Mouse (Mus musculus) heart, adult 8-10 months (tissue): ENCODE measurements around the gene Map3k15. TPM values are rescaled to one million over a fixed set of nuclear protein-coding genes. Genes with fewer than 3 reads are reported as not detected.

Experiments used
- DNase-seq: peaks from one replicate; pipeline ENCODE4 v3.0.0; 2022; ENCODE audit warnings: low spot score
- total RNA-seq, 4 experiments: library from RNA; stranded (reverse); gene quantifications; 2 replicates each; pipeline ENCODE4 v1.2.4; 2022

The Map3k15 gene
- under 1 TPM; 0.57 to 0.90 (median 0.82) TPM for total RNA-seq

DNA sequence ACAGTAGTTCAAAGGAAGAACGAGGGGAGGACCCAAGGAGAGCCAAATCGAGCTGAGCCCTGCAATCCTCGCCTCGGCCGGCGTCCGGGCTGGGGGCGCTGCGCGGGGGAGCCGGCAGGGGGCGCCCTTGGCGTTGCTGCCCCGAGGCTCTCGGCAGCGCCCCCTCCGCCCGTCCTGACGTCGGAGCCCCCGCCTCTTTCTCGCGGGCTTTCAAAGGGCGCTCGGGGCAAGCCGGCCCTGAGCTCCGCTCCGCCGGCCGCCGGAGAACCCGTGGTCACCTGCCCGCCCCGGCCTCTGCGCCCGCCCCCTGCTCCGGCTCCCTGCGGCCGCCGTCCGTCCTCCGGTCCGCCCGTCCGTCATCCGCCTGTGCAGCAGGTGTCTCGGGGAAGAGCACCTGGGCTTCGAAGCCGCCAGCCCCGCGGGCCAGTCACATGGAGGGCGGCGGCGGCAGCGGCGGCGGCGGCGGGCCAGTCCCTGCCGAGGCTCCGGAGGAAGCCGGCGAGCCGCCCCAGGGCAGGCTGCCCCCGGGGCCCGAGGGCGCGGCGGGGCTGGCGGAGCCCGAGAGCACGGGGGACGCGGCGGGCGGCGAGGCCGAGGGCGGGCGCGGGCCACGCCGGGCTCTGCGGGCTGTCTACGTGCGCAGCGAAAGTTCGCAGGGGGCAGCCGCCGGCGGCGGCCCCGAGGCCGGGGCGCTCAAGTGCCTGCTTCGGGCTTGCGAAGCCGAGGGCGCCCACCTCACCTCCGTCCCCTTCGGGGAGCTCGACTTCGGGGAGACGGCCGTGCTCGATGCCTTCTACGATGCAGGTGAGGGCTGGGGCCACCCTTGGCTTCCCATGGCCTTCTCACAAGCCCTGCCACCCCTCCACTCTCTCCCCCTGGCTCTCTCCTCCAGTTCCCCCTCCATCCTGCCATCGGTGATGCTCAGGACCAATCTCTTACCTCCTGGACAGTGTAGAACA is at the start of gene Map3k15:
Gene Map3k15, plus strand, starts transcription at position 432 of the 959 bp plus-strand sequence.
- DNase-seq: peak; percentile 11

DNA sequence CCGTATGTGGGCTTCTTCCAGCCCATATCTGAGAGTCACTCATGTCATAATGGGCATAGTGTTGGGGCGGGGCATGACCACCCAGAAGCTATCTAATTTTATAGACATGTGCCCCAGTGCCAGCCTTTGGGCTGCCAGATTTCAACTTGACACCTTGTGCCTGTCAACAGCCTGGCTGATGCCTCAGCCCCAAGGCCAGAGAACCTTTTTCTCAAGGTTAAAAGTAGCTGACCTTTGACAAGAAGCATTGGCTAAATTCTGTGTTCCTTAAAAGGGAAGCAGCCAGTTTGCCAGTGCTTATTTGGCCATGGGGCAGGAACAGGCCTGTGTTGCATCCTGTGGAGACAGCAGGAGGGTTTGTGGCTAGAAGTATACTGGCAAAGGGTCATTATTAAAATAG is 45.7 kb upstream of the Map3k15 start:
- DNase-seq: peak; percentile 41

DNA sequence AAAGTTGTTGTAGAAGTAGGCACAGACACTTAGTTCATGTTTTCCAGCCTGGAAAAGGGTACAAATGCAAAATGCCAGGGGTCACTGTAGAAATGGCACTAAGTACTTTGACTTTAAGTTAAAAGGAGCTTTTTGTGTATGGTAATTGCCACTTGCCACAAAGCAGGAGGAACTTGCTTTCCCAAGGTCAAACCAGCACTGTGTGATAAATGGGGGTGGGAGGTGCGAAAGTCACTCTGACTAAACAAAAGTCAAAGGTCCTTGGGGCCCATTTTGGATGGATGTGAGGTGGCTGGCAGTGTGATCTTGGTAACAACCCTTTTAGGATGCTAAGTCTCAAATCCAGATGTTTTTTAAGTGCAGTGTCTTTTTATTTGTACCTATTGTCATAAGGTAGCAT is 44.6 kb upstream of the Map3k15 start:
- DNase-seq: no peak

DNA sequence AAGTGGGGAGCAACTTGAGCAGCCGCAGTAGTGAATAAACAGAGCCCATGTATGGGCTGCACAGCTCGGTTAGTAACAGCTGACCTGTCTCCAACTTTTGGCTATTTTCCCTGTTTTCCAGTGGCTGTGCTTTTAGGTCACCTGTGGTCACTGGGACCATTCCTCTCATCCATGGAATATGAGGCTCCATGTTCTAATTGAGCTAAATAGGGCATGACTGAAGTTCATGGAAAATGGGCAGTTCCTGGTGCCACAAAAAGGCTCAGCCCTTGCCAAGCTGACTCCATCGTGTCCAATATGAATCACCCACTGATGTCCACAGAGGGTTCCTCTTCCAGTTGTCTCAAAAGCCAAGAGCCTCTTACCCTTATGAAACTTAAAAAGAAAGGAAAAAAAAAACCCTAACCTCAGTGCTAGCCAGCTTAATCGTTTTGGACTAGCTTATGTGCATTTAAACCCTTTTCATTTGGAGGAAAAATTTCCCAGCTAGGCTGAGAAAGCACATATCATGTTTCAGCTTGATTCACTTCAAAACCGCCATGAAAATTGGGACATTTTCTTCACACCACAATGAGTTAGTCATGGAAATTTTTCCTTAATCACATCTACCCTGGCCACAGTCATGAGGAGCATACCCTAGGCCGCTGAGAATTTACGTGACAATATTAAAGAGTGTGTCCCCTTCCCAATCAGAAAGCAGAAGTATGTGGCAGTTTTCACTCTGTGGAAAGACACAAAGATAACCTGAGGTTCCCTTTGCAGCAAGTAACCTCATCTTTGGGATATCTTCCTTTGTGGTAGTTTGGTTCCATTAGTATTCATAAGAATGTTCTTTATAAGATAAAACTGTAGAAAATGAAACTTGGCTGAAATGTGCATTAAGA is 34.4 kb upstream of the Map3k15 start:
- DNase-seq: no peak

DNA sequence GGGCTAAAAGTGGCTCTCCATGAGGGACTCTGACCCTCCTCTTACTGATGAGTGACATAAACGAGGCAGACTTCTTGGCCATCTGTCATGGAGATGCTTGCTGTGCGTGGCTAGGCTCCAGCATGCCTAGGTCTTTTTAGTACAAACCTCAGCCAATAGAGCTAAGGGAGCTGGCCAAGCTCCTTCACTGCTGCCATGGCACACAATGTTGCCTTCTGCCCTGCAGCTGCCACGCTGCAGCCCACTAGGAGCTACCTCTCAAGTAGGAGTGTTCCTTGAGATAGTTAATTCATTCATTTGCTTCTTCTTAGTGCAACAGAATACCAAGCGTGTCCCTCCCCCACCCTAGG is 33.8 kb upstream of the Map3k15 start:
- DNase-seq: no peak

DNA sequence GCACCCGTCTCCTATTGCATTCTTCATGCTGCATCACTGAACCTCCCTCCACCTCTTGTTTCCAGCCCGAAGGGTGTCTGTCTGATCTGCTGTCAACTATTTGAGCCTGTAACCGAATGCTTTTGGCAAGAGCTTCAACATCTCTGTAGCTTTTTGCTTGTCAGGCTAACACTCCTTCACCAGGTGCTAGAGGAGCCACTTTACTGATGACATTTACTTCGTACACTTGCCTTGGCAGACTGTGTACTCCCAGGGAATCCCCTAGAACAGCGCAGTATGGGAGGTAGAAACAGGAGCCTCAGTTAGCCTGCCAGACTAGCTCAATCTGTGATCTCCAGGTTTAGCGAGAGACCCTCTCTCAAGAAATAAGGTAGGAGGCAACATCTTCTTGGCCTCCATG is 32.8 kb upstream of the Map3k15 start:
- DNase-seq: no peak

DNA sequence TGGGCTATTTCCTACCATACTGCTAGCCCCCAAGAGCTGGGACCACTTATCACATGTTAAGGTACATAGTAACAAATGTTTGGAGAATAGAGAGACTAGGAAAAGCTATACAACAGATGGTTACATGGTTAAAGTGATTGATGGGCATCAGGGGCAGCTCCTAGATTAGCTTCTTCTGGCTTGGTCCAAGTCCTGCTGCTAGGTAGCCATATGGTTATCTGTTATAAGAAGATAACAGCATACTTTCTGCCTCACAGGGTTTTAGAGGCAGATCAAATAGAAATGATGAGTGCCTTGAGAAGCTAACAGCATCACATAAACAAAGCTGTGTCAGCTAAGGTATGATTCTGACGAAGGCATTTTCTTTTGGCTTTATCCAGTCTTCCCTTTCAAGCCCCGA is 26.8 kb upstream of the Map3k15 start:
- no peak for DNase-seq

DNA sequence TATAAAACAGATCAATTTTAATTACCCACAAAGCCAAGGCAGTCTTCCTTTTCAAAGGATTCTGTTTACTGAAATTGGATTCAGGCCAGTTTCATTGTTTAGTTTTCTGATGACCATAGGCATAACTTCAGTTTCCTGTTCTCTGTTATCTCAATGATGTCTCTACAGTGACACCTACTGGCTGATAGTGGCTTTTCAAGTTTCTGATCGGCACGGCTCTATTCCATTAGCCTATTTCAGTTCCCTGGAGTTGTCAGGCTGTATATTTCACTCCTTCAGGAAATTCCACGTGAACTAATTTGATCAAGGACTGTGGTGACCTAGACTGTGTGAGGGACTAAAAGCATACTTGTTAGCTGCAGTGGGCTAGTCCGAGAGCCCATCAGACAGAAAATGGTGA is 25.0 kb upstream of the Map3k15 start:
- DNase-seq: peak; percentile 73

DNA sequence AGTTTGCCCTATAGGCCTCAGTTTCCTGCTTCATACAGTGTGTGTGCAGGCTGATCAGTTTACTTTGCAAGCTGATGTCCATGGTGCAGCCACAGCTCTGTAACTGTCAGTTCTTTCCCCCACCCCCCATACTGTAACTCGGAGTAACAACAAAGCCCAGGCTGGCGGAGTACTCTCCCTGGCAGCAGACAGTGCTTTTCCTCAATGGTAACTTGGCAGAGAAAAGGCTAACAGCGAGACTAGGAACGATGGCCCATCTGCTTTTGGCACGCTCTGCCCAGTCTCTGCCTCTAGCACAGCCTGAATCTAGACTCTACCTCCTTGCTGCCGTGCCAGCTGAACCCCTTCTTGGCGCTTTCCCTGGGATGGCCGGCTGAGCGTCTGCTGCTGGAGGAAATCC is 24.3 kb upstream of the Map3k15 start:
- DNase-seq: no peak

DNA sequence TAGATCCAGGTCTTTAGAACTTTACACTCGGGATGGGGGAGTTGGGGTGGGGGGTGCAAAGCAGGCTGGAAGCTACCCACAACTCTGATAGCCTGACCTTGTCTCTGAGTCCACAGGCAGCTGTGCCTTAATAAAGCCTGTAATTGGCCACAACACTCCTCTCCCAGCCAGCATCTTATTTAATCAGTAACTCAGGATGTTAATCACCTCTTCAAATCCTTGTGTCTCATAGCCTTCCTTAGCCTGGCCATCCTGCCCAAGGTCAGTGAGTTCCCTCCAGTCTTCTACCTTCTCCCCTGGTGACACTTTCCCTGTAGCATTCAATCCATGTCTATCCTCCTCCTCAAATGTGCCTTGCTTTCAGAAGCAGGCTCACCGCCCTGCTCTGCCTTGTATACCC is 19.2 kb upstream of the Map3k15 start:
- no peak for DNase-seq

DNA sequence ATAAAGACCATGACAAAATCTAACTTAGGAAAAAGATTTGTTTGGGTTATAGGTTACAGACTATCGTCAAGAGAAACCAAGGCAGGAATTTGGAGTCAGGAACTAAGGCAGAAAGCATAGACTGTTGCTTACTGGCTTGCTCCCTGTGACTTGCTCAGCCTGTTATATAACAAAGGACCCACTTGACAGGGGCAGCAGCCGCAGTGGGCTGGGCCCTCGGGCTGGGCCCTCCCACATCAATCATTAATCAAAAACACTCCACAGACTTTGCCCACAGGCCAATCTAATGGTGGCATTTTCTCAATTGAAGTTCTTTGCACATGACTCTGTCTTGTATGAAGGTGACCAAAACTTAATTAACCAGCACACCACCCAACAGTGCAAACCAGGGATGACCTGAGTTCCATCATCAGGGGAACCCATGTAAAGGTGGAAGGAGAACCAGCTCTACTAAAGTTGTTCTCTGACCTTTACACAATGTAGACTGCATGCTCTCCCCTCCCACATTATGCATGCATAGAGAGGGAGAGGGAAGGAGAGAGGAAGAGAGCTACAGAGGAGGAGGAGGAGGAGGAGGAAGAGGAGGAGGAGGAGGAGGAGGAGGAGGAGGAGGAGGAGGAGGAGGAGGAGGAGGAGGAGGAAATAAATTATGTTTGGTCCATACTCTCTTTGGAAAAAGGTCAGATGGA is 17.0 kb upstream of the Map3k15 start:
- DNase-seq: no peak

DNA sequence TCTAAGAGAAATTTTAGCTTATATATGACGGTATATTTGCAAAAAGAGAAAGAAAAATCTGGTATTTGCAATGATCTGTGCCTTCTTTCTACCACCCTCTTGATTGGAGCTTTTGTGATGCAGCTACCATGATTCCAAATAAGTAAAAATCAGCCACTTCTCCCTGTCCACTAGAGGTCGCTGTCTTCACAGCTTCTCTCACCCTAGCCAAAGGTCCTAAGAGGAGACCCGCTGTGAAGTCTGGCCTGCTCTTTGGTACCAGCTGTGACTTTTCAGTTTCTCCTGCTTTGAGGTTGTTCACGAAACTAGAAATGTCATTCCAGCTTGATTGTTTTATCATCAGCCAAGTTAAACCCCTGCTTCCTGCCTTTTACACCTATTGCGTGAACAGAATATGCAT is 14.5 kb upstream of the Map3k15 start:
- peak; percentile 3 for DNase-seq

DNA sequence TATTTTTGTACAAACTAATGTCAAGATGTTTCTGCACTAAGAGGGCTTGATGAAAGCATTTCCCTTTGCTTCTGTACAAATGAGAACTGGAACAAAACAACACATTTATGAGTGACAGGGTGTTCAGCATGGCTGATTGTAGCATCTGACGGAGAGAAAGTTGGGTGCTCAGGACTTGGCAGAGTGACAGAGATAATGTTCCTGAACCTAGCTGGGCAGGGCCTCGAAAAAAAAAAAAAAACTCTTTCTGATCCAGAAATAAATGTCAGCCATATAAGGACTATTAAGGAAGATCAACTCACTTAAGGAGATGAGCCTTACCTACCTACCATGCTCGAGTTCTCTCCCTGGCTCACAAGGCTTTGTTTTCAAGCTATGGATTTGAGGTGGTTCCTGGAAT is 12.0 kb upstream of the Map3k15 start:
- DNase-seq: no peak

DNA sequence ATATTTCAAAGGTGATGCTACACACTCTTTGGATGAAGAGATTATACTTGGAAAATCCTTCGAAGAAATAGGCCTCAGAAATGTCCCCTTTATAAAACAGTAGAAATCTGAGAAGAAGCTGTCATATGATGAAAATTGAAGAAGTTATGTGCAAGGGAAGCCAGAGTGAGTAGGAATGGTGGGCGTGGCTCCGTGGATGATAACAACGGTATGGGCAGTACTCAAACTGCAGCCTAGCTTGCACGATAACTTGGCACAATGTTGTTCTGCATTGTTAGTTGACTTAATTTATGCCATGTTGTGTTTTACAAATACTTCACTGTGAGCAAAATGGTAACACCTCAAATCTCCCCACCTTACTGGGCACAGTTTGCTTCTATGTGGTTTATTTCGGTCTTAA is 7.6 kb downstream of the Map3k15 start:
- DNase-seq: no peak

DNA sequence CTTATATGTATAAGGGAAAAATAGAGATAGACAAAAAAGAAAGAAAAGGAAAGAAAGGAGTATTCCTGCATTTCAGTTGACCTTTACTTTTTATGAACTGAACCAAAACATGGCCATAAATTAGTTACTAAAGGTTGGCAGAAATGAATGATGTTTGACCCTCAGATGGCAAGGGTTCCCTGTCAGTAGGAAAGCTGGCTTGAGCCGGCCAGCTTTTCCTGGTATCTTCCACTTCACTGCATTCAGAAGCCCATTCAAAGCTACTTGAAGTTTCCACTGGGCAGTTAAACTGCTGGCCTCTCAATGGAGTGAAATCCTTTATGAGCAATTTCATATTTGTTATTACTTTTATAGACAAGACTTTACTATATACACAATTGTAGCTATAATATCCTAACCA is 65.1 kb downstream of the Map3k15 start:
- DNase-seq: no peak

DNA sequence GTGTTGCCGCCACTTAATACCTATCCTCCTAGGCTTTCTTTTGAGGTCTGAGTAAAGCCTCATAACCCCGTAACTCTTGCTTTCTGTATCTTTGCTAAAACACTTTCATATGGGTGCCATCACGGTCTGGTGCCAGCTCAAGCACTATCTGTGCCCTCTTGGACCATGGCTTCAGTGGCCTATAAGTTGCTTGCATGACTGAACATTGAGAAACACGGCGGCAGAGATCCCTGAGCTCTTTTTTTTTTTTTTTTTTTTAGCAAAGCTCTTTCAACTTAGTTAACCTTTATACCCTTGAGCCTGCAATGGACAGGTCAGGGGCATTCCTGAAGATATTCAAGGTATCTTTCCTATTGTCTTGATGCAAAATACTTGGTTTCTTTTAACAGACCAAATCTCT is 66.4 kb downstream of the Map3k15 start:
- no peak for DNase-seq

DNA sequence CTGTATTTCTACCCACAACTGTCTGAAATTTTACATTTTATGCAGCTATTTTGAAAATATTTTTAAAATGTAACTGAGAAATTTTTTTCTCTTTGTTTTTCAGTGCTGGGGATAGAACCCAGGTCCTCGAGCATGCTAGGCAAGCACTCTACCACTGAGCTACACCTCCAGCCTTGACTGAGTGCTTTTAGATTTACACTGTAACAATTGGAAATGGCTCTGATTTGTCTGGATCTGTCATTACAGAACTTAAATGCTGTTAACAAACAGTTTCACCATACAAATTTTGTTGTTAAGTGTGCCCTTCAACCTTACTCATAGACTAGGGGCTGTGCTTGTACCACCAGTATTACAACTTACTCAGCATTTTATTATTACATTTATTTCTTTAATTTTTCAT is 103.7 kb downstream of the Map3k15 start:
- DNase-seq: no peak

DNA sequence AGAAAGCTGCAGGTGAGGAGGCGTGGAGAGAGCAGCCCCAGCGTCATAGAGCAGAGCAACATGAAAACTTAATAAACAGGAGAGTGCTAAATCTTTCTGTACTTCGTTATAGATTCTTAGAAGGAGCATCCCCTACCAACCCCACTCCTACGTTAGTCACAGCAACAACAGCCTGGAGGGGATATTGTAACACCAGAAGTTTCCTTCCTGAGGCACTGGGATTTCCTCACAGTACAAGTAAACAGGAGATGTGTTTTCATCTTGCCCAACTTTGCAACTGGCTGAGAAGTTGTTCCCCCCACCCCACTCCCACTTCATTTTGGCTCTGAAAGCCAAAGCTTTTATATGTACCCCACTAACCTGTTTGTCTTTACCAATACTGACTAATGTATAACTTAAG is 119.6 kb downstream of the Map3k15 start:
- no peak for DNase-seq

DNA sequence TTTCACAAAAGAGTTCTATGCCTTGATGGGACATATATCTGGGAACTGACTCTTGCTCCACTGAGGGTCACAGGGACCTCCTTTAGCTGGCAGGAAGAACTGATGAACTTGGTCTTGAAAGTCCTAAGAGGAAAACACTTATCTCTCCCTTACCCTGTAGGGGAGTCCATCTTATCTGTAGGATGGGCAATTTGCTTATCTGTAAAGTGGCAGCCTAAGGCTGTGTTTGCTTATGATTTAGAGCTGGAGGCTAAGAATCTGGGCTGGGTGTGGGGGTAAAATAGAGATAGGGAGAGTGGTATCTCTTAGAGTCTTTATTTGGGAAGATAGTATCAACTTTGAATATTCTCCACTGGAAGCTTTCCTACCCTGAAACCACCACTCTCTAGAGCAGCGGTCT is 125.5 kb downstream of the Map3k15 start:
- DNase-seq: no peak

DNA sequence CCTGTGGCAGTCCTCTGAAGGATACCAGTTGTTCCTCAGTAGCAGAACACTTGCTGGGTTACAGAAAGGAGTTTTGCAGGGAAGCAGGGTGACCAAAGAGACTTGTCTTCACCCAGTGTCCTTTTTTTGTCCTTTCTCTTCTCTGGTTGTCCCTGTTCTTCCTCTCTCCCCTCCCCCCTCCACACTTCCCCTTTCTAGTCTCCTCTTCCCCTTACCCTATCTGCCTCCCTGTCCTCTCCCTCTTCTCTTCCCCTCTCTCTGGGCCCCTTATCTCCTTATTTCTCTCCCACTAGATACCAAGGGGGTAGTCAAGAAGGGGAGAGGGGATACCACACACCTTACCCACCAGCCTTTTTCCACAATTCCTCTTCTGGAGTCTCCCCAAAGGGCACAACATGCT is 127.8 kb downstream of the Map3k15 start:
- no peak for DNase-seq

DNA sequence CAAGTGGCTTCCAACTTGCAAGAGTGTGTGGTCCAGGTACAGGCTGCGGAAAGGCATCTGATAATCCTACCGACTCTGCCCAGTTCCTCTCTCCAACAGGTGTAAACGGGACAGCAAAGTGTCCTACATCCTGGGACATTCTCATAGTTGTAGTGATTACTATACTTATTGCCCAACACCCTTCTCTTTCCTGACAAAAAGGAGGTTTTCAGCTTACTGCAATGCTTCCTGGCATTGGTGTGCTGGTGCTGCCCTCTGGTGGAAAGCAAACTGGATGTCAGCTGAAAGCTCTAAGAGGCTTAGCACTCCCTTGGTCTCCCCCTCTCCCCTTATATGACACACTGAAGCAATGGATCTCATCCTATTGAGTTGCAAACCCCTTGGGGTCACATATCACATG is 128.4 kb downstream of the Map3k15 start:
- peak; percentile 16 for DNase-seq
